Mouse (Mus musculus) C2C12 (cell line): ENCODE measurements around the gene Btnl10. TPM values are rescaled to one million over a fixed set of nuclear protein-coding genes. Genes with fewer than 3 reads are reported as not detected.

ENCODE experiments used
- H3K27me3 ChIP-seq: one replicate; pipeline ENCODE4 v1.6.1; 2011; ENCODE audit not compliant: control insufficient read depth, insufficient read depth, insufficient read length
- H3K36me3 ChIP-seq: one replicate; pipeline ENCODE4 v1.6.1; 2011; ENCODE audit not compliant: control insufficient read depth, insufficient read depth
- H3K4me3 ChIP-seq: one replicate; pipeline ENCODE4 v1.5.1; 2011; ENCODE audit warnings: mild to moderate bottlenecking, control low read depth; ENCODE audit not compliant: poor library complexity, insufficient read depth, severe bottlenecking
- H3K79me2 ChIP-seq: one replicate; pipeline ENCODE4 v1.6.1; 2011; ENCODE audit not compliant: control insufficient read depth, insufficient read depth
- H3K79me3 ChIP-seq: one replicate; pipeline ENCODE4 v1.6.1; 2011; ENCODE audit warnings: low read depth, control low read depth
- H3ac ChIP-seq: one replicate; pipeline ENCODE3; 2011; ENCODE audit warnings: low read depth; ENCODE audit not compliant: control insufficient read depth, insufficient read length
- CEBPB ChIP-seq: IDR thresholded peaks from one replicate; pipeline ENCODE4 v1.6.1; 2011; ENCODE audit warnings: low read depth, mild to moderate bottlenecking, control low read depth, moderate library complexity
- CTCF ChIP-seq: IDR thresholded peaks from one replicate; pipeline ENCODE4 v1.5.1; 2011; ENCODE audit not compliant: control insufficient read depth, insufficient read depth, insufficient read length
- FOSL1 ChIP-seq: IDR thresholded peaks from one replicate; pipeline ENCODE4 v1.8.0; 2011; ENCODE audit warnings: mild to moderate bottlenecking, low read length; ENCODE audit not compliant: poor library complexity, insufficient read depth, severe bottlenecking
- MAX ChIP-seq: IDR thresholded peaks from one replicate; pipeline ENCODE4 v1.6.1; 2011; ENCODE audit warnings: mild to moderate bottlenecking, control low read depth
- MYOD1 ChIP-seq: IDR thresholded peaks from one replicate; pipeline ENCODE4 v1.6.1; 2011; ENCODE audit warnings: low read depth; ENCODE audit not compliant: control insufficient read depth, insufficient read length
- MYOG ChIP-seq: IDR thresholded peaks from one replicate; pipeline ENCODE4 v1.6.1; 2011; ENCODE audit not compliant: control insufficient read depth, insufficient read length; ENCODE audit errors: extremely low read depth
- USF1 ChIP-seq: IDR thresholded peaks from one replicate; pipeline ENCODE4 v1.6.1; 2011; ENCODE audit warnings: low read depth, mild to moderate bottlenecking, control low read depth, moderate library complexity
- long read RNA-seq, 2 experiments: library from polyadenylated mRNA; unstranded; transcript quantifications; one replicate each; pipeline ENCODE4 v2.0.0; 2019 to 2020
- polyA plus RNA-seq: library from polyadenylated mRNA; unstranded; fragments of >200 nt; fragmentation: generic; extraction: Trizol; gene quantifications from one replicate; pipeline ENCODE4 v1.2.1, GENCODE M21; 2012; ENCODE audit warnings: missing spikeins

Gene Btnl10
- polyA plus RNA-seq, result not detected
- long read RNA-seq, experiment 1, result 0 reads
- long read RNA-seq, experiment 2, result 0 reads

DNA sequence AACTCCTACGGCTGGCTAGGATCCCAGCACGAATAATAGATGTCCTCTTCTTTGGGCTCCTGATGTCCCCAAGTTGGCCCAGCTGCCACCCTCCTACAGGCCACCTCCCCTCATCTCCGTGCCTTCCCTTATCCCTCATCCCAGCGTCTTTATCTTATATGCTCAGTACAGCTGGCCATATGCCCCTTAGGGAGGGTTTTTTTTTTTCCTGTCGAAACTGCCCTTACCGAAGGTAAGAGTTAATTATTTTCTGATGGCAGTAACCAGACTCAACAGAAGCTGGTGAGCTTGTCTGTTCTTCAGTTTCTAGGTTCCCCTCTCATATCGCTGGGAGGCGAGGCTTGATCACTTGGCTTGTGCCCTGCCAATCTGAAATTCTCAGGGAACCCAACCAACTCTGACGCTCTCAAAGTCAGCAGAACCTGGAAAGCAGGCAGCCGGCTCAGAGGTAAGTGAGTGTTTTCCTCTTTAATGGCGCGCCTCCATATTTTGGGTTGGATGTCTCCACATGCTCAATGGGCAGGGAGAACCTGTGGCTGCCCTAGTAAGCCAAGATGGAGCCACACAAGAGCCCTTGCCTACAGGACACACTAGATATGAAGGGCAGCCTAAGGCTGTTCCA, at the start of gene Btnl10:
Btnl10 (plus strand) TSS at position 164 of the 622 bp plus-strand sequence.
- Histone ChIP-seq H3K4me3 (no peak within 1 kb of the TSS), H3K79me2 (no peaks in the 10 kb centered on the region), H3K36me3 (no peaks in the 10 kb centered on the region), H3K79me3 (no peaks in the 10 kb centered on the region), H3ac (no peak within 1 kb of the TSS), H3K27me3 (peaks cover 23% of the 10 kb centered on the region)
- no peak for TF ChIP-seq MYOG
- TF ChIP-seq FOSL1, result no peak
- no peak for TF ChIP-seq MAX
- TF ChIP-seq CTCF, result no peak
- no peak for TF ChIP-seq CEBPB
- TF ChIP-seq USF1, result no peak
- no peak for TF ChIP-seq MYOD1

DNA sequence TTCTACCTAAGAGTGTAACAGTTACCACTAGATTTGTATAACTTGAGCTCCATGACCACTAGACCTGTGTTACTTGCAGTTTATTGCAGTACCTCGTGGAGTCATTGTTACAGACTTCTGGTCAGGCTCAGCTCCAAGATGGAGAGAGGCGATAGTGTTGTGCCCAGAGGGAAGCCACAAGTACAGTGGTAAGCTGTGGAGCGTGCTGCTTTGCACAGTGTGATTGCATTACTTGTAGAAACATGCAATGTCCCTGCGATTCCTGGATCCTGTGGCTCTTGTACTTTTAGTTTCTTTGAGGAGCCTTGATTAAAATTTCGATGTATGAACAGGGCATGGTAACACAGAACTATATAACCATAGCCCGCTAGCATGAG, 49.8 kb upstream of the Btnl10 start:
- TF ChIP-seq USF1, result no peak
- no peak for TF ChIP-seq FOSL1
- no peak for TF ChIP-seq MYOD1
- no peak for TF ChIP-seq CEBPB
- no peak for TF ChIP-seq MYOG
- no peak for TF ChIP-seq MAX
- no peak for TF ChIP-seq CTCF
- Histone ChIP-seq H3K27me3 (no peaks in the 10 kb centered on the region), H3K4me3 (no peak overlapping the region), H3K79me2 (peaks cover 10% of the 10 kb centered on the region), H3ac (no peak overlapping the region), H3K36me3 (no peaks in the 10 kb centered on the region), H3K79me3 (no peaks in the 10 kb centered on the region)

DNA sequence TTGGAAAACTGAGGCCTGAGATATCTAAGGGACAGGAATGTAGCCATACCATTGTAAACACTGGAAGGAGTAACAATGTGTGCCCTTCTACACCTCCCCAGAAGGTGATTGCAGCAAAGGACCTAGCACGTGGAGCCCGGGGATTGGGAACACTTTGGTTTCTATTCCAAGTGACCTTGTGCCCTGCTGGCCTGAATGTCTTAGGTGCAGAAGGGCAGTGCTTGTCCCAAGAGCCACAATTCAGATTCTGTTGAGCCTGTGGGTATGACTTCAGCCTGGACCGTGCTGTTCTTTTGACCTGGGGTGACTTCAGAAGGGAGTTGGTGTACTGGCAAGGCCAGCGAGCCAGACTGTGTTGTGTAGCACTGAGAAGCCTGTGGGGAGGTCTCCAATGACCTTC, 46.7 kb upstream of the Btnl10 start:
- H3K4me3 ChIP-seq, result no peak overlapping the region
- H3K79me2 ChIP-seq, result peaks cover 10% of the 10 kb centered on the region
- no peaks in the 10 kb centered on the region for H3K27me3 ChIP-seq
- H3ac ChIP-seq, result no peak overlapping the region
- H3K36me3 ChIP-seq, result peaks cover 4% of the 10 kb centered on the region
- TF ChIP-seq CTCF (no peak), MAX (no peak), USF1 (no peak), FOSL1 (no peak), MYOD1 (no peak), MYOG (no peak), CEBPB (no peak)
- no peaks in the 10 kb centered on the region for H3K79me3 ChIP-seq

DNA sequence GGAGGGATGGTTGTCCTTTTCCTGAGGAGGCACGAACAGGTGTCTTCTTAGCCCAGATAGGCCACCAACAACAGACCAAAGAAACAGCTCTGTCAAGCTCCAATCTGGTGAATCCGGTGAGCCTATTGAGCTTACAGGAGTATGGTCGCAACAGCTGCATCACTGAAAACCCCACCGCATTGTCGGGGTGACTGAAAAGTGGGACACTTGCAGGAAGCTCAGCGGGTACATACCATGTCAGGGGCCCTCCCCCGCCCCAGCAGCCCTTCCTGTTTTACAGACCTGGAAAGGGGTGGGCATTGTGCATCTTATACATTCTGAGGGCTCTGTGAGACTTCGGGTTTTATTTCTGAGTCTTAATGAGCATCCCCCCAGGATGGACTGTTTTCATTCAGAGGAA, 34.0 kb upstream of the Btnl10 start:
- Histone ChIP-seq H3K27me3 (no peaks in the 10 kb centered on the region), H3K79me2 (no peaks in the 10 kb centered on the region), H3K4me3 (no peak overlapping the region), H3ac (no peak overlapping the region), H3K36me3 (peaks cover 19% of the 10 kb centered on the region), H3K79me3 (no peaks in the 10 kb centered on the region)
- TF ChIP-seq CTCF (no peak), MYOG (no peak), MYOD1 (no peak), USF1 (no peak), MAX (no peak), FOSL1 (no peak)

DNA sequence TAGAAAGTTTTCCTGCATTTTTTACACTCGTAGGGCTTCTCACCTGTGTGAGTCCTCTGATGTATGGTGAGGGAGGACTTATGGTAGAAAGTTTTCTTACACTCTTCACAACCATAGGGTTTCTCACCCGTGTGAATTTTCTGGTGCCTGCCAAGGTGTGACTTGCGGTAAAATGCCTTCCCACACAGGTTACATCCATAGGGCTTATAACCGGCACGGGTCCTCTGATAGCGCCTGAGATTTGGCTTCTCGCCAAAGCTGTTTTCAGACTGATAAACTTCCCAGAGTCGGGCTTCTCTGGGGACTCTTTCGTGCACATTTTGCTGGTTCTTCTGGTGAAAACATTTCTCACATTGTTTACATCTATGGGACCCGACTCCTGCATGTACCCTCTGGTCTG, 27.2 kb upstream of the Btnl10 start:
- Histone ChIP-seq H3K36me3 (peaks cover 40% of the 10 kb centered on the region), H3K4me3 (no peak overlapping the region), H3ac (no peak overlapping the region), H3K79me2 (no peaks in the 10 kb centered on the region), H3K27me3 (no peaks in the 10 kb centered on the region), H3K79me3 (no peaks in the 10 kb centered on the region)
- TF ChIP-seq FOSL1 (no peak), MAX (no peak), CTCF (no peak), CEBPB (no peak), MYOD1 (no peak), USF1 (no peak), MYOG (no peak)

DNA sequence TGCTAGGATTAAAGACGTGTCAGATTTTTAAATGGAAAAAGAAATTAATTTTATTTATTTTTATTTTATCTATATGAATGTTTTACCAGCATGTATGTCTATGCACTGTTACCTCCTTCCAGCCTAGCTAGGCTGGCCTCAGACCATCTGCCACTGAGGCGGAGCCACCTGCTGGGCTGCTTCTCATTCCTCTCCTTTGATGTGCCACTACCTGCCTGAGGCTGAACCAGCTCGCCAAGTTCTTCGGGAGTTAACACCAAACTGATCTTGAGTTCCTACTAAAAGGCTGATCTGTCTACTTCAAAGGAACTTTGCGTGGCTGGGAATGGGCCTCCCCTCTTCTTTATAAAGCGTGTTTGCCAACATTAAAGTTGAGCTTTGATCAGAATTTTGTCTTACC, 23.3 kb upstream of the Btnl10 start:
- Histone ChIP-seq H3K79me2 (no peaks in the 10 kb centered on the region), H3K27me3 (no peaks in the 10 kb centered on the region)

More for the DNA sequence above, 23.3 kb upstream of the Btnl10 start:
- no peak overlapping the region for H3K4me3 ChIP-seq
- no peak for TF ChIP-seq FOSL1
- TF ChIP-seq MYOD1, result no peak
- TF ChIP-seq MAX, result no peak
- TF ChIP-seq CTCF, result no peak
- no peak for TF ChIP-seq CEBPB
- no peak for TF ChIP-seq MYOG
- TF ChIP-seq USF1, result no peak
- no peak overlapping the region for H3ac ChIP-seq
- no peaks in the 10 kb centered on the region for H3K79me3 ChIP-seq
- peaks cover 53% of the 10 kb centered on the region for H3K36me3 ChIP-seq
